Mouse (Mus musculus): ENCODE results near the gene Mtg2. TPM values are rescaled to one million over a fixed set of nuclear protein-coding genes. Genes with fewer than 3 reads are reported as not detected.

The Mtg2 gene
- 14.7 and 15.2 TPM in 2 replicates for polyA plus RNA-seq (2015; fragmentation: Nextera tagmentation; extraction: Ambion mirVana)

DNA sequence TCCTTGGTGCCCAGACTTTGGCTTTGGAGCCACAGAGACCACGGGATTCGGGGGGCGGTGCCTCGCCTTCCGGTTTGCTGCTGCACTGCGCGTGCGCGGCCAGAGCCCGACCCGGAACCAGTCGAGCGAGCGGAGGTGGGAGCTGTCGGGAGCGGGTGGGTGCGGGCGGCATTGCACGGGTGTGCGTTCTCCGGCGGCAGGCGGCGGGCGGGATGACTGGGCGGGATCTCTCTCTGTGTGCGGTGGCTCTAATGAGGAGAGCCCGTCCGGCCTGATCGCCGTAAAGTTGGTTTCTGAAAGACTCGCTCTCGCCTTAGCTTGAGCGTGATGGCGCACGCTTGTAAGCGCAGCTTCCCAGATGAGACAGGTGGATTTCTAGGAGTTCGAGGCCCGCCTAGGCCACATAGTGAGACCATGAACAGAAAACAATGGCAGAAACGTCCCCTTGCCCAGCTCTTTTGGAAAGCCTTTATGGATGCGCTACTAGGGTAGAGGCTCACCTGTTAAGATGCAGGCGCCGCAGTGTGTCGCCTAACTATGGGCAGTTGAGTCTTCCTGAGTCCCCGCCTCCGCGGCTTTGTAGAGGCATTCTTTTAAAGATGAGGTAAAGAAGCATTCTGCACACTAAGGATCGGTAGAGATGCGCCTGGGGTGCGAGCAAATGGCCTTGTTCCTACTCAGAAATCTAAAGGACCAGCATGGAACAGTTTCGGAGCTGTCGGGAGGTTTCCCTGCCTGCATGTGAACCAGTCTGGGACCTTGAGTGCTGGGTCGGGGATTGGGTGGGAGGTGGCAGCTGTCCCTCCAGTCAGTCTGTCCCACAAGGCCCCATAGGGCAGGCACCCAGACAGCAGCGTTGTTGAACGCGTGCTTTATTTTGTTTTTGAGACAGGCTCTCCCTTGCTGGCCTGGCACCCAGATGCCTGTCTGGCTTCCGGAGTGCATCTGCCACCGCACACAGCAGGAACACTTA is at the start of gene Mtg2:
Gene Mtg2 (plus strand): TSS at position 108 of the 973 bp plus-strand sequence.
- peak; percentile 96 for ATAC-seq (ENCODE audit: low read depth)
- WGBS (ENCODE audit: insufficient replicate concordance), result 5% methylated on average over 58 of the region's 58 CpGs
- H3K4me1 ChIP-seq (replicated peaks), result peaks cover 17% of the 10 kb centered on the region
- H3K27me3 ChIP-seq, result no peaks in the 10 kb centered on the region
- H3K9me3 ChIP-seq (replicated peaks), result no peaks in the 10 kb centered on the region
- peak within 1 kb of the TSS; percentile 89 for H3K4me2 ChIP-seq
- peak within 1 kb of the TSS; percentile 82 for H3K9ac ChIP-seq
- H3K36me3 ChIP-seq, result peaks cover 16% of the 10 kb centered on the region; the same call in 1 of the 2 replicates
- DNase-seq, result peak; percentile 91
- peak within 1 kb of the TSS; percentile 63; the same call in 1 of the 2 replicates for H3K27ac ChIP-seq
- peak within 1 kb of the TSS; percentile 79 for H3K4me3 ChIP-seq (replicated peaks)

DNA sequence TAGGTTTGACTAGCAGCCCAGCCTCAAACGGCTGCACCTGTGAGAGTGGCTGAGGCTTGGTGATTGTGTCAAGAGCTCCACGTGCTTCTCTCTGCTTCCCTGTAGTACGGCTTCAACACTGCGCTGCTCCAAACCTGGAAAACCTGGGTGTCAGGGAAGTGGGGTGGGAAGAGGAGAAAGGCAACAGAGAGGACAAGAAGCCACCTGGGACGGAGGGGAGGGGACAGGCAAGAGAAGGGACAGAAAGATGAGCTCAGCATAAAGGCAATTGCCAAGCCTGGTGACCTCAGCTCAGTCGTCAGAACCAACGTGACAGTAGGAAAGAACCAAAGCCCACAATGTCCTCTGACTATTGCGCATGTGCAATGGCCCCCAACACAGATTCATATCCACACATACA is 49.5 kb upstream of the Mtg2 start:
- Histone ChIP-seq H3K9me3 (replicated peaks) (no peaks in the 10 kb centered on the region), H3K9ac (no peak overlapping the region), H3K4me2 (no peak overlapping the region), H3K27me3 (peaks cover 43% of the 10 kb centered on the region), H3K4me3 (replicated peaks) (no peak overlapping the region), H3K36me3 (no peaks in the 10 kb centered on the region), H3K4me1 (replicated peaks) (peaks cover 15% of the 10 kb centered on the region), H3K27ac (no peak overlapping the region)
- DNase-seq (no peak), ATAC-seq (ENCODE audit: low read depth) (no peak)
- WGBS (ENCODE audit: insufficient replicate concordance), result 59% methylated on average over 8 of the region's 8 CpGs

DNA sequence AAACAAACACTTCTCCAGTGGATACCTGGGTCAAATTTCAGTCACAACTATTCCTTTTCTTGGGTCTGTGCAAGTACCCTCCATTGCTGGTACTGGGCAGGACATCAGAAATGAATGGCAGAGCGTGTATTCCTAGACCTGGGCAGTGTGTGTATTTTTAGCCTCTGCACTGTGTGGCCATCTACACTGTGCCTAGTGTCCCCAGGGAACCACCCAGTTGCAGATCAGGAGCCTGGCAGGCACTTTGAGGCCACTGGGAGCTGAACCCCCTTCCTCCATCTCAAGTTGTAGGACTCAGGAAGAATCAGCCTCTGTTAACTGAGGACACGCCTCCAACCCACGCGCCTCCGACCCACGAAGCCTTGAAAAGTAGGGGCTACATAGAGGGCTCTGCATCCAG is 47.6 kb upstream of the Mtg2 start:
- Histone ChIP-seq H3K4me1 (replicated peaks) (peaks cover 34% of the 10 kb centered on the region), H3K4me3 (replicated peaks) (no peak overlapping the region), H3K9me3 (replicated peaks) (no peaks in the 10 kb centered on the region), H3K4me2 (no peak overlapping the region), H3K27ac (no peak overlapping the region), H3K36me3 (peaks cover 12% of the 10 kb centered on the region), H3K9ac (no peak overlapping the region), H3K27me3 (peaks cover 43% of the 10 kb centered on the region)
- WGBS (ENCODE audit: insufficient replicate concordance), result 68% methylated on average over 6 of the region's 6 CpGs
- ATAC-seq (ENCODE audit: low read depth) (no peak), DNase-seq (no peak)

DNA sequence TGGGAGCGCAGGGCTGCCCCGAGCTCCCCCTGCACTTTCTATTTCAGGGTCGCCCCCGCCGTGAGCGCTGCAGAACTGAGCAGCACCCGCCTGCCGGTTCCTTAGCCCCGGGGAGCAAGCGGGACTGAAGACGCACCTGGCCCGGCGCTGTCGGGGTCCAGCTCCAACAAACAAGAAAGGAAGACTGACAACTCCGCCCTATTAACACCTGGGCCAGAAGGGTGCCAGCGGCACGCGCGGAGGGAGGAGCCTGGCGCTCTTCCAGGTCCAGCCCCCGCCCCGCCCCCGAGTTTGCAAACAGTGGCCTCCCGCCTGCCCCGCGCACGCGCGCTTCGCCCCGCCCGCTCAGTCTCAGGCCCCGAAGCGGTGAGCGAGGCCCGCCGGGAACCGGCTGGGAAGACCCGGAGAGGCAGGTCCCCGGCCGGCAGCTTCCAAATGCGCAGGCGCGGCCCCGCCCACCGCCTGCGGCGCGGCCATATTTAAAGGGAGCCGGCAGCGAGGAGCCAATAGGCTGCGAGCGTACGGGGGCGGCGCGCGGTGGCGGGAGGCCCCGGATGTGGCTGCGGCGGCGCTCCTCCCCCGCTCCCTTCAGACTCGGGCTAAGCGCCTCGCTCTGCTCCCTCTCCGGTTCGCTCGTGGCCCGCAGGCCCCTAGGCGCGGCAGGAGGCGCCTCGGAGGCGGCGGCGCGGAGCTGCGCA is 45.8 kb upstream of the Mtg2 start, which contains the start of gene Lsm14b:
Gene Lsm14b (plus strand): TSS at position 587 of the 698 bp plus-strand sequence.
- peaks cover 40% of the 10 kb centered on the region for H3K4me1 ChIP-seq (replicated peaks)

DNA sequence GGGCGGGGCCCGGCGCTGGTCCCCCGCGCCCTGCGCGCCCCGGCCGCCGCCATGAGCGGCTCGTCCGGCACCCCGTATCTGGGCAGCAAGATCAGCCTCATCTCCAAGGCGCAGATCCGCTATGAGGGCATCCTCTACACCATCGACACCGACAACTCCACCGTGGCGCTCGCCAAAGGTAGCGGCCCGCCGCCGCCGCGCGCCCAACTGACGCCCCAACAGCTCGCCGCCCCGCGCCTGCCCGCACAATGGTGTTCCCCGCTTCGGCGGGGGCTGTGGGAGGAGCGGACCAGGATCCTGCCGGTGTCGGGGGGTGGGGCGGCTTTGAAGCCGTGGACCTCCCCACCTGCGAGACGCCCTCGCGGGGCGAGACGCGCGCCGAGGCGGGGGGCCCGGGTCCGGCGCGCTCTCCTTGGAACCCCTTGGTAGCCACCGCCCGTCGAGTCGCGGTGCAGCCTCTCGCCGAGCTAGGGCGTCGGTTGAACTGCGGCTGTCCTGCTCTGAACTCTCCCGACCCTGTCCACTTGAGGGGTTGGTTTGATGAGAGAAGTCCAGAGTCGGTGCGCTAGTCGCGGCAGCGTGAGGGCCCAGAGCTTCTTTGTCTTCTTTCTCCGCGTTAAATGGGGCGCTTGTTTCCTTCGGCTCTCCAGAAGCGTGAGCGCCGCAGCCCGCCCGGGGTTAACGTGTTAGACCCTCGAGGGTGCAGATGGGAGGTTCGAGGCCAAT is 45.1 kb upstream of the Mtg2 start:
- Histone ChIP-seq H3K27me3 (peaks cover 27% of the 10 kb centered on the region), H3K27ac (peak overlapping the region; percentile 94), H3K9me3 (replicated peaks) (no peaks in the 10 kb centered on the region), H3K4me2 (peak overlapping the region; percentile 100), H3K36me3 (peaks cover 37% of the 10 kb centered on the region), H3K4me1 (replicated peaks) (peaks cover 40% of the 10 kb centered on the region), H3K9ac (peak overlapping the region; percentile 90), H3K4me3 (replicated peaks) (peak overlapping the region; percentile 97)
- DNase-seq, result peak; percentile 45
- ATAC-seq (ENCODE audit: low read depth), result no peak; the same call in 1 of the 2 replicates
- WGBS (ENCODE audit: insufficient replicate concordance), result under 1% methylated on average over 78 of the region's 84 CpGs

More for the DNA sequence above, 45.8 kb upstream of the Mtg2 start, which contains the start of gene Lsm14b:
- H3K27me3 ChIP-seq, result peaks cover 33% of the 10 kb centered on the region
- no peaks in the 10 kb centered on the region for H3K9me3 ChIP-seq (replicated peaks)
- WGBS (ENCODE audit: insufficient replicate concordance), result under 1% methylated on average over 80 of the region's 80 CpGs
- peak within 1 kb of the TSS; percentile 90 for H3K9ac ChIP-seq
- peak within 1 kb of the TSS; percentile 97 for H3K4me3 ChIP-seq (replicated peaks)
- DNase-seq (peak; percentile 99), ATAC-seq (ENCODE audit: low read depth) (peak; percentile 95)
- H3K27ac ChIP-seq, result peak within 1 kb of the TSS; percentile 94
- H3K36me3 ChIP-seq, result peaks cover 30% of the 10 kb centered on the region
- H3K4me2 ChIP-seq, result peak within 1 kb of the TSS; percentile 100

DNA sequence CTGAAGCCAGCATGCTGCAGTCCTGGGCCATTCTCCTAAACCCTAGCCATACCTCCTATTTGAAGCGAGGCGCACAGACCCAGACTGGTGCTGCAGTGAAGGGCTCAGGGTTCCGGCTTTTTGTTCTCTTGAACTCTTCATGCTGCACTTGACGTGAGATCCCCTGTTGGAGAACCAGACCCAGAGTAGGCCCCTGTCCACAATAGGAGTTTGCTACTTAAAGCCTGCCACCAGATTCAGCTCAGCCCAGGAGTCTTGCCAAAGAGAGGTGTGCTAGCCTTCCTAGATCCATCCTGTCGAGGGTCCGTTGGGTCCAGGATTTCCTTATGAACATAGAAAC is 44.6 kb upstream of the Mtg2 start:
- Histone ChIP-seq H3K27me3 (peaks cover 22% of the 10 kb centered on the region), H3K36me3 (peaks cover 42% of the 10 kb centered on the region), H3K4me2 (peak overlapping the region; percentile 100), H3K27ac (peak overlapping the region; percentile 94), H3K9ac (peak overlapping the region; percentile 90), H3K4me3 (replicated peaks) (peak overlapping the region; percentile 97), H3K9me3 (replicated peaks) (no peaks in the 10 kb centered on the region), H3K4me1 (replicated peaks) (peaks cover 40% of the 10 kb centered on the region)
- no peak for ATAC-seq (ENCODE audit: low read depth)
- WGBS (ENCODE audit: insufficient replicate concordance), result 27% methylated on average over 6 of the region's 6 CpGs
- no peak for DNase-seq

DNA sequence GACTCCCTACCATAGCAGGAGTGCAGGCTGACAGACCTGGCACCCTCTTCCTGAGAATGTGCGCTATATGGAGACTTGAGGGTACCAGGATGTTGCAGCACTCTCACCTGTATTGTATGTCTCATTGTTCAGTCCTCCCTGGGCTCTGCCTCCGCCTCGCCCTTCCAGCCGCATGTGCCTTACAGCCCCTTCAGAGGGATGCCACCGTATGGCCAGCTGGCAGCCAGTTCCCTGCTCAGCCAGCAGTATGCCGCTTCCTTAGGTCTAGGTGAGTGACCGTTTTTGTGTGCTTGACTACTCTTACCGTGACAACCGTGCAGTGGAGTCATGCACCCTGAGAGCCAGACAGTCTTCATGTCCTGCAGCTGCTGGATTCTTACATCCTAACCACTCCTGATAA is 42.6 kb upstream of the Mtg2 start:
- H3K36me3 ChIP-seq, result peaks cover 62% of the 10 kb centered on the region
- WGBS (ENCODE audit: insufficient replicate concordance), result 81% methylated on average over 9 of the region's 9 CpGs

DNA sequence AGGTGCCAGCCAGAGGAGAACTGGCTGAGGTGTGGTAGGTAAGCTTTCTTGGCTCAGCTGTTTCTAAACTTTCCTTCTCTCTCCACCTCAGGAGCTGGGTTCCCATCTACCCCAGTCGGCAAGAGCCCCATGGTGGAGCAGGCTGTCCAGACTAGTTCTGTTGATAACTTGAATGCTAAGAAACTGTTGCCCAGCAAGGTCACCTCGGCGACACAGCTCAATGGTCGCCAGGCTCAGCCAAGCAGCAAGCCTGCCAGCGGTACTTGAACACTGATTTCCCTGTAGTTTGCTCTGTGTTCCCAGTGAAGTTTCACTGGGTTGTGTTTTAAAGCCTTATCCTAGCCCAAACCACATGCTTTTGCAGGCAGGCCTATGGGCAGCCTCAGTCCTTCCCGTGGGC is 39.1 kb upstream of the Mtg2 start:
- DNase-seq, result no peak
- Histone ChIP-seq H3K27ac (no peak overlapping the region), H3K36me3 (peaks cover 97% of the 10 kb centered on the region), H3K9ac (no peak overlapping the region), H3K4me1 (replicated peaks) (peaks cover 25% of the 10 kb centered on the region), H3K4me2 (no peak overlapping the region), H3K27me3 (no peaks in the 10 kb centered on the region), H3K9me3 (replicated peaks) (no peaks in the 10 kb centered on the region), H3K4me3 (replicated peaks) (no peak overlapping the region)
- 80% methylated on average over 6 of the region's 6 CpGs for WGBS (ENCODE audit: insufficient replicate concordance)
- no peak for ATAC-seq (ENCODE audit: low read depth)

More for the DNA sequence above, 42.6 kb upstream of the Mtg2 start:
- Histone ChIP-seq H3K27me3 (peaks cover 5% of the 10 kb centered on the region; the same call in 1 of the 2 replicates), H3K9ac (no peak overlapping the region), H3K4me2 (no peak overlapping the region), H3K4me3 (replicated peaks) (no peak overlapping the region), H3K4me1 (replicated peaks) (peaks cover 40% of the 10 kb centered on the region), H3K9me3 (replicated peaks) (no peaks in the 10 kb centered on the region), H3K27ac (no peak overlapping the region)
- DNase-seq (no peak), ATAC-seq (ENCODE audit: low read depth) (no peak)

DNA sequence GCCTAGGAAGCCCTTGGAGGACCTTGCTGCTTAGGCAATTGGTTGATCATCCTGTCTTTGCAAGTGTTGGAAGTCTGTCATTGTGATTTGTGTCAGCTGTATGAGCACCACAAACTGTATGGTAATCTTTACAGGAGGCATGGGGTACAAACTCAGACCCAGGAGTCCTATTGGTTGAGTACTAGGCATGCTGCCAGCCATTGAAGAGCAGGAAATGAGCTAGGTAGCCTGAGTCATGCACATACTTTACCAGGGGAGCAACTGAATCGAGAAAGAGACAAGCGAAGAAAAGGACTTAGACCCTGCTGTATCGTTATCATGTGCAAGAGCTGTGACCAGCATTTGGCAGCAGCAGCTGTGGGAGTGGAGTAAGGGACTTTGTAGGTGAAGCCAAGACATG is 37.5 kb upstream of the Mtg2 start:
- Histone ChIP-seq H3K4me2 (no peak overlapping the region), H3K9me3 (replicated peaks) (no peaks in the 10 kb centered on the region), H3K4me3 (replicated peaks) (no peak overlapping the region), H3K27me3 (no peaks in the 10 kb centered on the region), H3K9ac (no peak overlapping the region), H3K4me1 (replicated peaks) (peaks cover 8% of the 10 kb centered on the region), H3K27ac (no peak overlapping the region), H3K36me3 (peaks cover 99% of the 10 kb centered on the region)
- no peak for ATAC-seq (ENCODE audit: low read depth)
- 73% methylated on average over 3 of the region's 3 CpGs for WGBS (ENCODE audit: insufficient replicate concordance)
- DNase-seq, result no peak

DNA sequence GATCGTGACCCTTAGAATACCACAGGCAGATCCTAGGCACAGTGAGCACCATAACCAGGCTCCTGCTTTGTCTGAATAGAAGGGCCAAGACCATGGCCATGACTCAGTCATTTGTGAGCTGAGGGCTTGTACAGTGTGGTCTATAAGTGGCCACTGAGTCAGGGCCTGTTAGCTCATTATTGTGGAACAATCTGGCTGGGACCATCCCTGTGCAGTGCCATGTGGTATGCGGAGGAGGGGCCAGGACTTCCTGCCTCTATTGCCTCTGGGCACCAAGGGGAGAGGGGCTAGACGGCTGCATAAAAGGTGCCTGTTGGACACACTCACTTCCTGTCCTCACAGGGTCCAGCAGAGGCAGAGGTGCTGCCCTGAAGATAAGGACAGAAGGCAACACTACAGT is 36.4 kb upstream of the Mtg2 start:
- DNase-seq (no peak), ATAC-seq (ENCODE audit: low read depth) (peak; percentile 36)
- Histone ChIP-seq H3K27me3 (no peaks in the 10 kb centered on the region), H3K27ac (no peak overlapping the region), H3K4me3 (replicated peaks) (no peak overlapping the region), H3K4me1 (replicated peaks) (0 out of 2 replicates have a peak, but pooled peaks cover 3% of the 10 kb centered on the region), H3K9ac (no peak overlapping the region), H3K4me2 (no peak overlapping the region), H3K9me3 (replicated peaks) (no peaks in the 10 kb centered on the region), H3K36me3 (peaks cover 99% of the 10 kb centered on the region)
- WGBS (ENCODE audit: insufficient replicate concordance), result 63% methylated on average over 3 of the region's 3 CpGs

DNA sequence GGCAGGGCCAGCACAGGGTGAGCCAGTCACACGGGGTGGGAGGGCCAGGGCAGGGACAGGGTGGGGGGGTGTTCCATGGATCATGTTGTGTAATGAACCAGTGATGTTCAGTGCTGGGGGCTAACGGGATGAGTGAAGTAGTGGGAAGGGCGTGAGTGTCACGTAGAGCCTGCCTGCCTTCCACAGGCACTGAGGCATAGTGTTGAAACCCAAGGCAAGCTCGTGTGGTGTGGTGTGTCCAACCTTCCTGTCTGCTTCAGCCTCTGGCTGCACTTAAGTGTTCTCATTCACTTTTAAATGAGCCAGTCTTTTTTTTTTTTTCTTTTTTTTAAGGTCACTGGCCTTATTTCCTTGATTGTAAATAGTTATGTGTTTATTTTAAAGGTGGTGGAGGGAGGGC is 35.6 kb upstream of the Mtg2 start:
- peaks cover 6% of the 10 kb centered on the region for H3K4me1 ChIP-seq (replicated peaks)
- no peaks in the 10 kb centered on the region for H3K9me3 ChIP-seq (replicated peaks)
- H3K9ac ChIP-seq, result no peak overlapping the region
- no peaks in the 10 kb centered on the region for H3K27me3 ChIP-seq
- H3K36me3 ChIP-seq, result peaks cover 99% of the 10 kb centered on the region
- no peak overlapping the region for H3K27ac ChIP-seq
- H3K4me3 ChIP-seq (replicated peaks), result no peak overlapping the region
- no peak for DNase-seq
- WGBS (ENCODE audit: insufficient replicate concordance), result 63% methylated on average over 5 of the region's 5 CpGs
- H3K4me2 ChIP-seq, result no peak overlapping the region
- no peak for ATAC-seq (ENCODE audit: low read depth)

Measured in liver, embryonic 13.5 days (tissue).